Mouse (Mus musculus) kidney, embryonic 16.5 days (tissue): Measurements from ENCODE around the gene Ccdc32. TPM values are rescaled to one million over a fixed set of nuclear protein-coding genes. Genes with fewer than 3 reads are reported as not detected.

Source experiments
- ATAC-seq: fragments of 200-750 bp; cut with Nextera tagmentation; 2 replicates; pipeline ENCODE4 v1.8.0; 2017; ENCODE audit warnings: moderate TSS enrichment; ENCODE audit not compliant: low FRiP score, low TSS enrichment
- H3K27ac ChIP-seq: fragments of 300-500 bp; sonication (generic); 2 replicates; pipeline ENCODE4 v1.5.1; 2014; ENCODE audit warnings: low read length
- H3K27me3 ChIP-seq: fragments of 300-500 bp; sonication (generic); 2 replicates; pipeline ENCODE4 v1.6.1; 2014; ENCODE audit warnings: low read length, control low read depth, mixed read lengths; ENCODE audit not compliant: insufficient read depth
- H3K36me3 ChIP-seq: fragments of 300-500 bp; sonication (generic); 2 replicates; pipeline ENCODE4 v1.6.1; 2014; ENCODE audit warnings: low read length, control low read depth, mixed read lengths; ENCODE audit not compliant: insufficient read depth
- H3K4me1 ChIP-seq: fragments of 300-500 bp; sonication (generic); 2 replicates; pipeline ENCODE4 v1.6.1; 2014; ENCODE audit warnings: low read length, control low read depth, mixed read lengths; ENCODE audit not compliant: insufficient read depth
- H3K4me2 ChIP-seq: fragments of 300-500 bp; sonication (generic); replicated peaks from 2 replicates; pipeline ENCODE4 v1.6.1; 2014; ENCODE audit warnings: low read depth, low read length
- H3K4me3 ChIP-seq: fragments of 300-500 bp; sonication (generic); 2 replicates; pipeline ENCODE4 v1.5.1; 2014; ENCODE audit warnings: mild to moderate bottlenecking, low read length
- H3K9ac ChIP-seq: fragments of 300-500 bp; sonication (generic); replicated peaks from 2 replicates; pipeline ENCODE4 v1.6.1; 2014; ENCODE audit warnings: low read length
- H3K9me3 ChIP-seq: fragments of 300-500 bp; sonication (generic); 2 replicates; pipeline ENCODE4 v1.6.1; 2016; ENCODE audit warnings: low read length, control low read depth
- WGBS: fragments of 180-500 bp; shearing (Covaris S2); extraction: QIAGEN DNeasy Blood & Tissue Kit; methylation state at CpG from one replicate; pipeline ENCODE4 v1.1.7; 2014; 5-methylcytosine and 5-hydroxymethylcytosine counted together
- polyA plus RNA-seq: library from polyadenylated mRNA; unstranded; fragments of >200 nt; fragmentation: Nextera tagmentation; extraction: Ambion mirVana; gene quantifications from 2 replicates; pipeline ENCODE4 v1.2.1, GENCODE M21; 2015

Gene Ccdc32
- polyA plus RNA-seq, 1 experiment from 2014 or later = 23.3 TPM

DNA sequence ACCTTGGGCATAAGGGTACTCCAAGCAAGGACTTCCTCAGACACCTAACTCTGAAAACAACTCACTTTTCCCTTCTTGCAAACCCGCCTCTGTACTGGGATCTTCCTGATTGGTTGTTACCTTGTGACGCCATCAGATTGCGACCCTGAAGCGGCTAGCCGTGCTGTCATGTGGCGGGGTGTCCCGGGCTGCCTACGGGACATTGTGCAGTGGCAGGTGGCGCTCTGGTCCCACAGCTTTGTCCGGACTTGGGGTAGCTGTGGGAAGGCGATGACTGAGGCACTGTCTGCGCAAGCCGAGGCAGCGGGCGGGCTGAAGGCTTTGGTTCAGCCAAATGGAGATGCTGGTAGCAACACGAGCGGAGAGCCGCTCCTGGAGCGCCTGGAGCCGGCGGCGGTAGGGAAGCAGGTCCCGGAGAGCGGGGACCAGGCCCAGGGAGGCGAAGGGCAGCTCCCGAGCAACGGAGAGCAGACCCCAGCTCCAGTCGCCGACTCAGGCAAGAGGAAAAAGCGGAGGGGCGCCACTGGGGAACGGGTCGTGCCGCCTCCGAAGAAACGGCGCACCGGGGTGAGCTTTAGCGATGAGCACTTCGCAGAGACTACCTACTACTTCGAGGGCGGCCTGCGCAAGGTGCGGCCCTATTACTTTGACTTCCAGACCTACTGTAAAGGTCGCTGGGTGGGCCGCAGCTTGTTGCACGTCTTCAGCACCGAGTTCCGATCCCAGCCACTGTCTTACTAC is 5.6 kb upstream of the Ccdc32 start, which contains the start of gene Rpusd2:
TSS of gene Rpusd2 (plus strand) at position 135 of the 741 bp plus-strand sequence.
- no peaks in the 10 kb centered on the region for H3K9me3 ChIP-seq
- H3K27me3 ChIP-seq = no peaks in the 10 kb centered on the region
- peaks cover 15% of the 10 kb centered on the region for H3K4me1 ChIP-seq
- 0% methylated on average over 49 of the region's 49 CpGs for WGBS
- peak within 1 kb of the TSS; percentile 74 for H3K4me3 ChIP-seq
- ATAC-seq = peak; percentile 96
- H3K27ac ChIP-seq = peak within 1 kb of the TSS; percentile 69
- peak within 1 kb of the TSS; percentile 72 for H3K9ac ChIP-seq
- peak within 1 kb of the TSS; percentile 70 for H3K4me2 ChIP-seq
- H3K36me3 ChIP-seq = peaks cover 21% of the 10 kb centered on the region

DNA sequence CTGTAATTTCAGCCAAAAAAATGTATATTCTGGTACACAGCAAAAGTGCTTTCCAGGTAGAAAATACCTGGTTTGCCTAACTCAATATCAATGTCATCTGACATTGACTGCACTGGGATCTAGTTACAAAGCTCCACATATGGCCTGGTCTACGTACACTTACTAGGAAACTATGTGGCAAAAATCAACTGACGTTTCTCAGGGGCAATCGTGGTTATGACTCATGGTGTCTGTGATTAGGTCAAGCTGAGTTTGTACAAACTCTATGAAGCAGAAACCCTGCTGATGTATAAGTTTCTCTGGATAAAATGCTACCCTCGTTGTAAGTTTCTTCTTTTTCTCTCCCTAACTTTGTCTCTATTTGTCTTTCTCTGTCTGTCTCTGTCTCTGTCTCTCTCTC is 3.0 kb upstream of the Ccdc32 start:
- no peak overlapping the region for H3K27ac ChIP-seq
- H3K9ac ChIP-seq = no peak overlapping the region
- WGBS = 61% methylated on average over 4 of the region's 4 CpGs
- no peak overlapping the region for H3K4me3 ChIP-seq
- ATAC-seq = no peak
- H3K36me3 ChIP-seq = peaks cover 3% of the 10 kb centered on the region
- peaks cover 27% of the 10 kb centered on the region for H3K4me1 ChIP-seq
- H3K9me3 ChIP-seq = no peaks in the 10 kb centered on the region
- no peak overlapping the region for H3K4me2 ChIP-seq
- no peaks in the 10 kb centered on the region for H3K27me3 ChIP-seq

DNA sequence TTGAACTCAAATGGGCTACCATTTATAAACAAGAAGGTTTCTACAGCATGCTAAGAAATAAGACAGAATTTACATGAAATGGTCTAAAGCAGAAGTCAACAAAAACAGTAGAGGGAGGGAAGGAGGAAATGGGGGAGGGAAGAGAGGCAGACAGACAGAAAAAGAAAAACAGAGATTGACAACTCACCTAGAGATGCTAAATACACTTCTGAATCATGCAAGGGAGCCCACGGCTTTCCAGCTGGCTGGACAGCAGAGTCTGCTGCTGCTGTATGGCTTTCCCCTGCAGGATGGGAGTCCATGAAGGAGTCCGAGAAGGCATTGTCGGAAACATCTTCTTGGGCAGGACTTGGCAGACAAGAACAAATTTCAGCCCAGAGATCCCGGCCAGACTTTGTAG is 2.2 kb downstream of the Ccdc32 start:
- no peak for ATAC-seq
- 90% methylated on average over 4 of the region's 4 CpGs for WGBS
- Histone ChIP-seq H3K4me1 (peaks cover 12% of the 10 kb centered on the region), H3K27me3 (no peaks in the 10 kb centered on the region), H3K4me3 (no peak overlapping the region), H3K9me3 (no peaks in the 10 kb centered on the region), H3K36me3 (peaks cover 17% of the 10 kb centered on the region), H3K4me2 (no peak overlapping the region), H3K27ac (no peak overlapping the region), H3K9ac (no peak overlapping the region)

DNA sequence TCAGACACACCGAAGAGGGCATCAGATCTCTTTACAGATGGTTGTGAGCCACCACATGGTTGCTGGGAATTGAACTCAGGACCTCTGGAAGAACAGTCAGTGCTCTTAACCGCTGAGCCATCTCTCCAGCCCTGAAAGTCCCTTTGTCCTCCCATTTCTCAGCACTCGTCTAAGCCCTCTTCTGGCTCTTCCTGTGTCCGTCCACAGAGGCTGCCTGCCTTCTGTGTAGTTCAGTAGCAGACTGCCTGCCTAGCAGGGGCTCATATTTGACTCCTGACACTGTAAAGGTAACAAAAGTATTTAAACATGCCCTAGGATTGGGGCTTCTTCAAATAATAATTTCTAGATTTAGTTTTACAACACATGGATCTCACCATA is 4.0 kb downstream of the Ccdc32 start:
- no peak overlapping the region for H3K4me3 ChIP-seq
- peaks cover 32% of the 10 kb centered on the region for H3K36me3 ChIP-seq
- no peak overlapping the region for H3K27ac ChIP-seq
- 81% methylated on average over 4 of the region's 4 CpGs for WGBS
- ATAC-seq = no peak
- H3K9me3 ChIP-seq = no peaks in the 10 kb centered on the region; the same call in 1 of the 2 replicates
- no peaks in the 10 kb centered on the region for H3K27me3 ChIP-seq
- no peak overlapping the region for H3K4me2 ChIP-seq
- no peak overlapping the region for H3K9ac ChIP-seq
- H3K4me1 ChIP-seq = peaks cover 12% of the 10 kb centered on the region

DNA sequence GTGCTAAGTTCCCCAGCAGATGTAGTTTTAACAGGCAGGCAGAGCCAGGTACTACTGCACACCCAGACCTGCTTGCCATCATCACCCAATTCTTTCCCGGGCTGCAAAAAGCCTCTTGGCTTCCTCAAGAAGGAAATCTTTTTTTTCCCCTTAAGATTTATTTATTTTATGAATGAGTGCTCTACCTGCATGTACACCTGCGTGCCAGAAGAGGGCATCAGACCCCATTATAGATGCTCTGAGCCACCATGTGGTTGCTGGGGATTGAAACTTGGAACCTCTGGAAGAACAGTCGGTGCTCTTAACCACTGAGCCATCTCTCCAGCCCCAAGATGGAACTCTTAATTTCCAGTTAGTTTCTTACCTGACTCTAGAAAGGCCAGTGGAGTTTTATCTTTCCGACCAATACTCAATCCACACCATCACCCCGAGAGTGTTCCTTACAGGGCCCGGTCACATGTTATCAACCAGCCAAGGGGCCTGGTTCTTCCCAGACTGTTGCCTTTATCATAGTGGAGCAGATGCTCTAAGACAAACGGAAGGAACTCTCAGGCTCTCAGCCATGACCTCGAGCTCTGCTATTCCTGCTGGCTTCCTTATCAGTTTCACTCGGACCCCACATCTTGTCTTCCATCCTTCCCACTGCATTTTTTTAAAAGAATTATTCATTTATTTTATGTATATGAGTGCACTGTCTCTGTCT is 4.5 kb downstream of the Ccdc32 start:
- Histone ChIP-seq H3K4me3 (no peak overlapping the region), H3K4me1 (peaks cover 12% of the 10 kb centered on the region), H3K9ac (no peak overlapping the region), H3K27ac (no peak overlapping the region), H3K36me3 (peaks cover 32% of the 10 kb centered on the region), H3K9me3 (no peaks in the 10 kb centered on the region; the same call in 1 of the 2 replicates), H3K4me2 (no peak overlapping the region), H3K27me3 (no peaks in the 10 kb centered on the region)
- ATAC-seq = no peak
- WGBS = 75% methylated on average over 9 of the region's 9 CpGs

DNA sequence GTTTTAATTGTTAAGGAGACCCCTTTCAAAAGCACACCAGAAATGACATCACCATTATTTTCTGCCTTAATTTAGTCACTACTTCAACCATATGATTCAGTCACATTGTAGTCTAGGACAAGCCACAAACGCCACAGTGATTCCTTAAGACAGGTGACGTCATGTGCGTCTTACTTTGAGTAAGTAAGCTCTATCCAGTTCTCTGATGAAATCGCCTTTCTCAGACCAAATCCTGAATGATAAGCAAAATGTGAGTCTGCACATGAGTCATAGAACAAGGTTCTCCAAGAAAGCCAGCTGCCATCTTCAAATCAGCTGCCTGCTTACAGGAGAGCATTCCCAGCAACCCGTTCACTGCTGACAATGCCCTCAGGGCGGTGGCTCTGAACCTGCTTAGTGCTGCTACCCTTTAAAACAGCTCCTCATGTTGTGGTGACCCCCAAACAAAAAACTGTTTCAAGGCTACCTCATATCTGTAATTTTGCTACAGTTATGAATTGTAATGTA is 6.0 kb downstream of the Ccdc32 start:
- WGBS = 92% methylated on average over 6 of the region's 6 CpGs
- Histone ChIP-seq H3K36me3 (peaks cover 32% of the 10 kb centered on the region), H3K9me3 (no peaks in the 10 kb centered on the region; the same call in 1 of the 2 replicates), H3K27ac (no peak overlapping the region), H3K4me2 (no peak overlapping the region), H3K9ac (no peak overlapping the region), H3K4me1 (peaks cover 14% of the 10 kb centered on the region), H3K27me3 (no peaks in the 10 kb centered on the region), H3K4me3 (no peak overlapping the region)
- ATAC-seq = no peak

DNA sequence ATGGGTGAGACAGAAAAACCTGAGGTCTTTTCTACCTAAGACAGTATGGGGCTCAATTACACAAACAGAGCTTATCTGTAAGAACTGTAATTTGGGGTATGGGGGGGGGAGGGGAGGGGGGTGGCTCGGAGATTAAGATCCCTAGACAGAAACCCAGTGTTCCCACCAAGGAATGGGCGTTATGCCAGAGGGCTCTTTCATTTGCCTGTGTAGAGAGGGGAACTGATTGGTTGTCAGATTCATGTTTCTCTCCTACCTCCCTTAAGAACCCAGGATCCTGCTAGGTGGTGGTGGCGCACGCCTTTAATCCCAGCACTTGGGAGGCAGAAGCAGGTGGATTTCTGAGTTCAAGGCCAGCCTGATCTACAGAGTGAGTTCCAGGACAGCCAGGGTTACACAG is 9.7 kb downstream of the Ccdc32 start:
- Histone ChIP-seq H3K9me3 (peaks cover 3% of the 10 kb centered on the region), H3K27me3 (no peaks in the 10 kb centered on the region), H3K4me1 (peaks cover 16% of the 10 kb centered on the region), H3K27ac (no peak overlapping the region), H3K36me3 (peaks cover 37% of the 10 kb centered on the region), H3K9ac (no peak overlapping the region), H3K4me2 (no peak overlapping the region), H3K4me3 (no peak overlapping the region)
- ATAC-seq = no peak
- 60% methylated on average over 4 of the region's 4 CpGs for WGBS

DNA sequence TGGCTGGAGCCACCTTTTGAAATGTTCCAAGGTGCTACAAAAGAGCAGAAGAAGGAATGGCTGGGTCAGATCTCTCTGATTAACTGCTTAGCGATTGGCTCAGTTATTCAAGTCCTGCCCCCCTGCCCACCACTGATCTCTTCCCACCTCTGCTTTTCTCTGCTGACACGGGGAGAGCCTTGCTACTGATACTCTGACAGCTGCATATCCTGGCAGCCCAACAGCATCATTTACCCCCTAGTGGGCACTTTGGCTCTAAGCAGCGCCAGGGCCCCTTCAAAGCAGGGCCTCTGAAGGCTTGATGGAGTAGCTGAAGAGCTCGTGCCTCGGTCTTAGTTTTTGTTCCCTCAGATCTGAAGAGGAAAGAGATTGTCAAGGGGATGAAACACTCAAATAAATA is 10.1 kb downstream of the Ccdc32 start:
- ATAC-seq = peak; percentile 74; the same call in 1 of the 2 replicates
- Histone ChIP-seq H3K9ac (no peak overlapping the region), H3K27ac (0 out of 2 replicates have a peak overlapping the region, but pooled peaks have one; percentile 23), H3K4me3 (no peak overlapping the region), H3K4me1 (peaks cover 16% of the 10 kb centered on the region), H3K9me3 (peaks cover 3% of the 10 kb centered on the region), H3K27me3 (no peaks in the 10 kb centered on the region), H3K36me3 (peaks cover 37% of the 10 kb centered on the region), H3K4me2 (peak overlapping the region; percentile 33)
- WGBS = 7% methylated on average over 5 of the region's 5 CpGs

DNA sequence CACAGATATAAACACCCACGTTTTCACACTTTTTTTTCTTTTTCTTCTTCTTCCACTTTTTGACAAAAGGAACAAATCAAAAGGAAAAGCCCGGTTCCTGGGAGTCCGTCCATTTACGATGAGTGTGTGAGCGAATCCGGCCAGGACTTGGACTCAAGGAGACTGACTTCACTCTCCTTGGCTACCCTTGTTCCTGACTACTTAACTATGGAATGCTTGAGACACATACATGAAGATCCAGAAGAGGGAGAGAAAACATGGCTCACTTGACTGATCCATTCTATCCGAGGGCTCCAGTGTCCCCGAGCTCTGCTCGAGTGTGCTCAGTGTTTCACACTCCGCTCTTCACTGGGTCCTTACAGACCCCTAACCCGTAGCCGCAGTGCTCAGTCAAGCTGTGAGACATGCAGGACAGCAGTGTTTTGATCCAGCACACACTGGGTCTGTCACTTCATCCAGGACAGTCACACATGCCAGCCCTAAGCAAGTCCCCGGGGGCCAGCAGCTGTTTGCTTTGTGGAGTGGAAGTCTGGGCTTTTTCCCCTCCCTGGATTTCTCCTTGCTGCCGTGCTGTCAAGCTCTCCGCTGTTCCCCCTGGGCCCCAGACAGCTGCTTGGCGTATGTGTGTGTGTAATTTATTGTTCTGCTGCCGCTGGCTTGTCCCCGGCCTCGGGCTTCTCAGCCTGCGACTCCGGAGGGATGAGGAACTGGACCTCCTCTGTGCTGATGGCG is 10.6 kb downstream of the Ccdc32 start:
- Histone ChIP-seq H3K4me1 (peaks cover 16% of the 10 kb centered on the region), H3K27ac (peak overlapping the region; percentile 73), H3K36me3 (peaks cover 37% of the 10 kb centered on the region), H3K4me2 (peak overlapping the region; percentile 33), H3K9me3 (peaks cover 3% of the 10 kb centered on the region), H3K27me3 (no peaks in the 10 kb centered on the region), H3K9ac (0 out of 2 replicates have a peak overlapping the region, but pooled peaks have one; percentile 6), H3K4me3 (no peak overlapping the region)
- peak; percentile 81 for ATAC-seq
- WGBS = 38% methylated on average over 22 of the region's 22 CpGs
